Mouse (Mus musculus) layer of hippocampus, adult 18-20 months (tissue): Measurements from ENCODE around the gene Mkln1. TPM values are rescaled to one million over a fixed set of nuclear protein-coding genes. Genes with fewer than 3 reads are reported as not detected.
A peak's percentile ranks its signal among the peaks of the same experiment; 100 is the strongest.

Experiments used
- DNase-seq, 2 experiments: peaks; one replicate each; pipeline ENCODE4 v3.0.0; 2022; ENCODE audit warnings: low spot score in 2 of 2
- total RNA-seq, 2 experiments: library from RNA; stranded (reverse); gene quantifications; 2 replicates each; pipeline ENCODE4 v1.2.3; 2021

Mkln1 gene
- total RNA-seq, 2 experiments from 2014 or later: 162 to 165 TPM

DNA sequence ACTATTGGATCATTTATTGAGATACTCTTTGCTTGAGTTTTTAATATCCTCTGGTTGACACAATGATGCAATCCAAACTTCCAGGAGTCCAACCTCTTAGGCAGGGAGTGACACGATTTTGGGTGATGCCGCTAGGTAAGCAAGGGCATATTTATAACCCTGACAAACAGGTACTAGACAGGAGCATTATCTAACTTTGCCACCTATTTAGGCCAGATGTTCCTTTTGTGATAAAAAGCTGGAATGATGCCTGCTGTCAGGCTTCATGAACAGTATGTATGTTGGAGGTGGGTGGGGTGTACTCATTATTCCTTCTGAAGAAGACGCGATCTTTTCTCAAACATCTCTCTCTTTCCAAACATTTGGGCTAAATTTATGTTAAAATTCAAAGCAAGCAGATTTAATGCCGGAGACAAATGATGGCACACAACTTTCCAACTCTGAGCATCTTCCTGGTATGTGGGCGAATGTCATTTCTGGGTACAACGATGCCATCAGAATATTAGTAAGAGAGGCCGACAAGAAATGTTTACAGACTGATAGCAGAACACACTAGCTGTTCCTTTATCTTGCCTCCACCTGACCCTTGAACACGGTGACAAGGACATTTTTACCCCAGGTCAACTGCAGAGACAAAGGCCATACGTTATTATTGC is 632 bp upstream of the Mkln1 start:
- DNase-seq: peak in 1 of 2 experiments; percentile 45

DNA sequence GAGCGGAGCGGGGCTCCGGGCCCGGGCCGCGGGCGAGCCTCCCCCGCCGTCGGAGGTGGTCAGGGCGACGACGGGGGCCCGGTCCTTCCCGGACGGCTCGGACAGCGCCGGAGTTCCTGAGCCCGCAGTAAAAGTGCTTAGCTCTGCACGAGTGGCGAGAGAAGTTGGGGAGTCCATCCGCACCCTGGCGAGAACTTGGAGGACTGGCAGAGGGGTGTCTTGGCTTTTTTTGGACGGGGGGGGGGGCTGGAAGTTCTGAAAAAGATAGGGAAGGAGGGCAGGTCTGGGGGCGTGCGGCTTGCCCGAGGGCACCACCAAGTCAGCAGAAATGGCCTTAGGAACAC is 643 bp downstream of the Mkln1 start:
- DNase-seq: peak in 1 of 2 experiments; percentile 11

DNA sequence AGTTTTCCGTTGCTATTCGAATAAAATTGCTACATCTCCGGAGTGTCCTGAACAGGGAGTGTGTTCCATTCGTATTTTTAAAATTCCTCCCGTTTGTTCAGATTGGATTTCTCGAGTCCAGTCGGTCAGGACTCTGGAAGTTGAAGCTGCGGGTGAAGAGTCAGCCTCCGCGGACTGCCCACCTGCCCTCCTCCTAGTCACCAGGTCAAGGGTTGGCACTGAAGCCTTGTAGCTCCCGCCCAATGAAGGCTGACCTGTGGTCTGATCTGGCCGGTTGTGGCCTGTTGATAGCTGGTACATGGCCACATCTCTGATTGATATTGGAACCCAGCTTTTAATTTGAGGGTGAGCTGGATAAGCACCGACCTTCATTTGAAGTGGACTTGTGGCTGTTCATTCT is 1.0 kb downstream of the Mkln1 start:
- peak in 1 of 2 experiments; percentile 12 for DNase-seq

DNA sequence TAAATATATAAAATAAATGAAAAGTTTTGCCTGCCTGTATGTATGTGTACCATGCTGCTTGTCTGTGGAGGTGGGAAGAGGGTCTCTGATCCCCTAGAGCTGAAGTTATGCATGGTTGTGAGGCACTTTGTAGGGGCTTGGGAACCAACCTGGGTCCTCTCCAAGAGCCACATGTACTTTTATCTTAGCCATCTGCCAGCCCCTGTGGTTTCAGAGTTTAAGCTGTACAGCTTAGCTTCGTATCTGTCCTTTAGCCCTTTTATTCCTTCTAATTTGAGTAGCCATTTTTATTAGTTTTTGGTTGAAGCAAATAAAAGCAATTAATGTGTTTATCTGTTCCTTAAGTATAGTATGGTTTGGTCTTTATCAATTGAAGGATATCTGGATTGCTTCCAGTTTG is 12.5 kb downstream of the Mkln1 start:
- DNase-seq: no peak

DNA sequence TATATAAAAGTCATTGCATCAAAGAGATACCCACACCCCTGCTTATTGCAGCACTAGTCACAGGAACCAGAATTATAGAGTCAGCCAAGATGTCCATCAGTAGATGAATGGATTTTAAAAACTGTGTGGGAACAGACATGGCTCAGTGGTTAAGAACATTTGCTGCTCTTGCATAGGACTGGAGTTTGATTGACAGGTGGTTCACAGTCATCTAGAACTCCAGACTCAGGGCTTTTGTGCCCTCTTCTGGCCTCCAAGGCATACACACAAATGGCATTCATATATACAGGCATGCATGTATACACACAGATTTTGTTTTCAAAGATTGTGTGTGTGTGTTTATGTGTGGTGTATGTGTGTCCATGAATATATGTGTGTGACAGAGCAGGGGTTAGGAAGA is 14.0 kb downstream of the Mkln1 start:
- DNase-seq: peak in 1 of 2 experiments; percentile 37

DNA sequence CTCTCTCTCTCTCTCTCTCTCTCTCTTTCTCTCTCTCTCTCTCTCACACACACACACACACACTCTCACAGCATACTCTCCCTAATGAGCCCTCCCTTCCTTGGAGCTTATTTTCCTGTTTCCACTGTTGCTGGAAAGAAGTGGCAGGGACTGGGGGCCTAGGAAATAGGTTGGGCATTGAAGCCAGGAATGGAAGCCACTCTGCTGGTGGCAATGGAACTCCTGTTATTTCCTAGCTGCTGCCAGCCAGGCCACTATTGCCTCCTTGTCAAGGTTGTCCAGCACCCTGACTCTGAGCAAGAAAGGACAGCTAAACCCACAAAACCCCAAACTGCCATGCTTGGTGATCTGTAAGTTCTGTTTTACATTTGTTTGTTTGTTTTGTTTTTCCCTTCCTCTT is 15.0 kb downstream of the Mkln1 start:
- no peak for DNase-seq

DNA sequence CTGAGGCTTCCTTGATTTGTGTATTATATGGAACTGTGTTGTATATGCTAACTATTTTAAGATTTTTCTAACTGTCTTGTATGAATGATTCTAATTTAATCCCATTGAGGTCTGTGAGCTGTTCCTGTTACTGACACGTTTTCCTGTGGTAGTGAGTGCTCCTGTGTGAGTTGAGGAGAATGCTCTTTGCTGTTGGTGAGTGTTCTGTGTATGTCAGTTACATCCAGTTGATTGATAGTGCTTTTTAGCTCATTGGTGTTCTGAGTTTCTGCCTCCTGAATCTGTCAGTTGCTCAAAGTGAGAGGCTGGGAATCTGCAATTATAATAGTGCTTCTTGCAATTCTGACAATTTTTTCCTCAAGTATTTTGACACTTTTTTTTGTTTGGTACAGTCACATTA is 15.8 kb downstream of the Mkln1 start:
- no peak for DNase-seq

DNA sequence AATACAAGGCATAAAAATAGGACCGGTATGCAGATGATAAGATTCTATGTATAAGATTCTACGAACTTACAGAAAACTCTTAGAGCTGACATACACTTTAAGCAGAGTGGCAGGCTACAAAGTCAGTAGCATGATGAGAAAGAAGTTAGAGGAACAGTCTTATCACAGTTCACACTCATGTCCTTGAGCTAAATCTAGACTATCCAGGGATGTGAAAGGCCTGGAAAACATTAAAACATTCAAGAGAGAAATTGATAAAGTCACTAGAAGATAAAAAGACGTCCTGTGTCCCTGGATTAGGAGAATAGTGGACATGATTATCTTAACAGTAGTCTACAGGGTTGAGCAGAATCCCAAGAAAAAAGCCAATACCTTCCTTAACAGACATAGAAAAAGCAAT is 26.9 kb downstream of the Mkln1 start:
- DNase-seq: no peak

DNA sequence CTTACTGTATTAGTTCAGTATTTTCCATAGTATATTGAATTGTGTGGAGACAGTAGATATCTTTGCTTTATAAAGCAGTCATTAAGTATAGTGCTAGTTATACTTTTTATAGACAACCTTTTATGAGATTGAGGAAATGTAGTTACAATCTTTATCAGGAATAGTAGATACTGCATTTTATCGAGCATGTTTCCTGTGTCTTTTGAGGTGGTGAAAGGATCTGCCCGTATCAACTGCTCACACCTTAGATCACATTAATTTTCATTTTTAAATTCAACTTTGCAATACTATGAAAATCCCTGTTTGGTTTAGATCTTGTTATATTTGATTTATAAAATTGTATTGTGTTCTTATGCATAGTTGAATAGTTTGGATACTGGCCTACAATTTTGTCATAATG is 38.7 kb downstream of the Mkln1 start:
- DNase-seq: no peak

DNA sequence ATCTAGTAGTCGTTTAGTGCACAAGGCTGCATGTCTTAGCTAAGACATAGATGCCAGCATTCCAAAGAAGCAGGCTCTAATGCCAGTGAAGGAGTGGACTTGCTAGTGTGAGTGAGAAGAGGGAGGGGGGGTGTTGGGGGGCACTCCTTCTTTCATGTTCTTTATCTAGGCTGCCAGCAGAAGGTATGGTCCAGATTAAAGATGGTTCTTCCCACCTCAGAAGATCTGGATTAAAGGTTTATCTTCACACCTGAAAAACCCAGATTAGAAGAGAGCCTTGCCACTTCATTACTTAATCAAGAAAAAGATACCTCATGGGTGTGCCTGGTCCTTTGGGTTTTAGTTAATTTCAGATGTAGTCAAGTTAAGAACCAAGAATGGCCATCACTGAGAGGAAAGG is 46.7 kb downstream of the Mkln1 start:
- no peak for DNase-seq

DNA sequence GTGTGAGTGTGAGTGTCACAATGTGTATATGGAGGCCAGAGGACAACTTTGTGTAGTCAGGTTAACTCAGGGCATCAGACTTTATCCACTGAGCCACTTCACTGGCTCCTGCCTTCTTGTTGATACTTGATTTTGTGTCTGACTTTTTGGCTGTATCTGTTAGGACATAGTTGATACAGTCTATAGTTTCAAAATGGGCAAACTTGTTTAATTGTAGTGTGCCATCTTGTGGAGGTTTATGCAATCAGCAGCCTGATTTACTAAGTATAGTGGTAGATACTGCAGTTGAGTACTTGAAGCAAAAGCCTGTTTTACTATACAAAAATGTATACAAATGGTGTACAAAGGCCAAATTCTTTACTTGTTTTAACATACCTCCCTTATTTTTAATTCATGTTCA is 55.2 kb downstream of the Mkln1 start:
- peak in 1 of 2 experiments; percentile 72 for DNase-seq

DNA sequence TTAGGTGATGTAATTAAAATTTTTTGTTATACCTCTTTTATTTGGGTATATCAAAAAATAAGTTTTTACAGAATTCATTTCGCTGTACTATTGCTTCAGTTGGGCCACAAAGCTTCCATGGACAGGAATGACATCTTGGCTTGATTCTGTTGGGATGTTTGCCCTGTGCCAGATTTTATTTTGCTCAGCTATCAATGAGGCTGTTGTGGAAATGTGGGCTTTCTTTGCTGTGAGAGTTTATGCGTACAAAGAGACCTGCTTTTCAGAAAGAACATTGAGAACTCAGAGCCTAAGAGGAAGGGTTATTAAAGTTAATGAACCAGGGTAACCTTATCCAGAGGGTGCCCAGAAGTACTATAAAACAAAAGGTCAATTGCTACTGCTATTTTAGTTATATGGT is 56.8 kb downstream of the Mkln1 start:
- DNase-seq: peak in 1 of 2 experiments; percentile 61

DNA sequence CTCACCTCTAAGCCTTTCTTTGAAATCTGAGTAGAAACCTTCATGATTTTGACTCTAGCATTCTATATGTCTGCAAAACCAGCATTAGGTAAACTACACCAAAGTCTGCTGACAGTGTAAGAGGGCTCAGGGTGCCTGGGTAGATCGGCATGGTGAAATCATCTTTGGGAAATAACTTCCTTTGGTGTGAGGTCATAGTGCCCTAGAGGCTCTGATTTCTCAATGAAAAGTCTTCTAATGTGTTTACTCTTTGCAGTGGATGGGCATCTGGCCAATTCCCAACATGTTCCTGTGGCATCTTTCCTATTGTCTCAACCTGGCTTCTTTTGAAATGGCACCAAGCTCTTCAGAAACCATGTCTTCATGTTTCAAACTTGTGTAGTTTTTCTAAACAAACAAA is 58.5 kb downstream of the Mkln1 start:
- no peak for DNase-seq

DNA sequence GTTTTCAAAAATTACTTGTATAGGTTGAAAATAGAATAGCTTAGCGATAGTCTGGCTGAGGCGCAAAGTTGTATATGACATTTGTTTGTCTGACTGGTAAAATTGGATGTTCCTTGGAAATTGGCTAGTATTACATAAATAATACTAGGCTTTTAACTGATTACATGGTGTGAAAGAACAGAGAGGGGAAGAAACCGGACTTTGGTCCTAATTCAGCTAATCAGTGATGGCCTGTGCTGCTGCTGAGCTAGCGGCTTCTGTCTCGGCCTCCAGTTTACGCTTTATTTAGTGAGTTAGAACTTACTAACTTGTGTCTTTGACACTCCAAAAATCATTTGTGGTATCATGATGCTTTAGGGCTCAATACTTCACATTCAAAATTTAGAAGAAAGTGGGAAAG is 70.9 kb downstream of the Mkln1 start:
- DNase-seq: no peak

DNA sequence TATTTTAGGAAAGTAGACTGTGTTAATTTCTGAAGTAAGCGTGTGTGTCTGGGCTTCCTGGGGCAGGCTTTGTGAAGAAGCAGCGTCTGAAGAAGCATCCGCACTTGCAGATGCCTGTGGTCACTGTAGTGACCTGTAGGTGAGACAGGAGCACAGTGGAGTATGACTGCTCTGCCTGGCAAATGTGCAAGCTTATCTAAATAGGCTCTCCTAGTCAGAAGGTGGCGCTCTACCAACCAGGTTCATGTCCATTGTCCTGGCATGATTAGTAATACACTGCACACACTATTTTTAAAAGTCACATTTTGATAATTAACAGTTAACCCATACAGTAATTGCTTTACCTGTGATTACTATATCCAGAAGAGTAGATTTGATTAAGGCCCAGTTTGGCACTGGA is 79.7 kb downstream of the Mkln1 start:
- DNase-seq: no peak

DNA sequence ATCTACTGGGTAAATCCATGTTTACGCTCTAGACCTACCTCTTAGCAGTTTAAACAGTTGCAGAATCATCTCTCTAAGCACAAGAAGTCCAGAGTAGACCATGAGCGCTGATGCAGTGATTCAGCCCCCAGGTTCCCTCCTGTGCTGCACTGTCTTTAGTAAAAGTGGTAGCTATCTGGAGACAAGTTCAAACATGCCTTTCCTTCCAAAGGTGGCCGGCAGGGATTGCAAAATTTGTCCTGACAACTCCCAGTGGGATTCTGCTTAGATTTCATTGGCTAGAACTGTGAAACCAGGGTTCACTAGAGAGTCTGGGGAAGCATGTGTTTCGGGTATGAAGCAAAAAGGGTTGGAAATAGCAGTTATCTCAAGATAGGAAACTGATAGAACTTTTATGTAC is 81.5 kb downstream of the Mkln1 start:
- no peak for DNase-seq

DNA sequence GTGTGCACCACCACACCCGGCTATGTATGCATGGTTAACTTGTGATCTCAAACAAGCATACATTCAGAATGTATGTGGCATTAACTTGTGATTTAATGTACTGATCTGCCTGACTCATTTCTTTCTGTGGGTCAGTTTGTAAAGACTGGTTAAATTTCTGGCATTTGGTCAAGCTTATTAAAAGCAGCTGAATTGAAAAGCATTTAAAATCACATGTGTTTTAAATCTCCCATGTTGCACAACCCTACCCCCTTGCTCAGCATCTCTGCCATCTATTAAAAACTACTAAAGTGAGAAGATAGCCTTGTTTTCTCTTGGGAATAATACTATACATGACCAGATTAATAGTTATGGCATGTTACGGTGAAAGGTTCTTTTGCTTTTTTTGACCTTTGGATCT is 88.1 kb downstream of the Mkln1 start:
- DNase-seq: no peak

DNA sequence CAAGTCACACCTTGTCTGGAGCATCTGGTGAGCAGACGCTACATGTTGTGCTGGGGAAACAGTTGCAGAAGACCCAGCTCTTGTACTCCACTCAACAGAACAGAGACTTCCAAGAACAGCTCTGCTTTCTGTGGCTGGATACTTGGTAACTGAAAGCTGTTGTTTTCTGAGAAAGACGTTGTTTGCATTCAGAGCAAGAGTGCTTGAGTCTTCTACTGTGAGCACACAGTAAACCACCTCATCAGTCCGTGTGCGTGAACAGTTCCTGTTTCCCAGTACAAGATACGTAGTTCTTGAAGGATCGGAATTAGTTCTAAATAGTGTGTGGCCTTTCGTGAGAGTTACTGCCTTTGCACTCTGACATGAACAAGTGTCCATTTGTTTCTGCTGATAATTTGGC is 91.4 kb downstream of the Mkln1 start:
- DNase-seq: no peak

DNA sequence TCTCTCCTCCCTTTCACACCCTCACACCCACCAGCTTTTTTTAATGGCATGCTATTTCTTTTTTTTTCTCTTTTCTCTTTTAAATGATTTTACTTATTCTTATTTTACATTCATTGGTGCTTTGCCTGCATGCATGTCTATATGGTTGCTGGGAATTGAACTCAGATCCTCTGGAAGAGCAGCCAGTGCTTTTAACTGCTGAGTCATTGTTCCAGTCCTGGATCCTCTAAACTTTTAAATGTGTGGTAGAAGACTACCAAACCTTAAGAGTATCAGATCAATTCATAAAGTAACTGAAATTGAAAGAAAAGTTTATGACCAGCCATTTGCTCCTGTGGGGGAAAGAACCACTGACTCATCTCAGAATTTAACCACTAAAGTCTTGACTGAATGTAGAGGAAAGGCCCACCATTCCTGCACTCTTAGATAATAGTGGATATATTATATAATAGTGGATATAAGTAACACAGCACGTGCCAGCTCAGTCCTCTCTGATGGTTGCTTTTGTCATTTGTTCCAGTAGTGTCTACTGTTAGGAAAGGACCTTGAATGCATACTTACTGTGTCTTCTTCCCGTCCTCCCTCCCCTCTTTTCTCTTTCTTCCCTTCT is 96.7 kb downstream of the Mkln1 start:
- no peak for DNase-seq

DNA sequence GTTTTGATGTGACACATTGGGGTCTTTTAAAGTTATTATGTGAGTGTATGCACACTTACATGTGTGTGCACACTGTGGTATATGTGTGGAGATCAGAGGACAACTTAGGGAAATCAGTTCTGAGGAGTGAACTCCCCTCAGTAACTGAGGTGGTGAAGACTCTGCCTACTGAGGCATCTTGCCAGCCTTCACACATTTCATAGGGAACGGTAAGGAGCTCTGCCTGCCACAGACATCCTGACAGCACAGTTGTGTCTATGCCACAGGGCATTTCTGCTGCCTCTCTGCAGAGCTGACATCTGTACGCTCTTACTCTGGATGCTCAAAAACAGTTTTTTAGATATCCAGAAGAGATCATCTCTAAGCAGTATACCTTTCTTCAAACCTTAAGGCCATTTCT is 97.7 kb downstream of the Mkln1 start:
- DNase-seq: no peak

DNA sequence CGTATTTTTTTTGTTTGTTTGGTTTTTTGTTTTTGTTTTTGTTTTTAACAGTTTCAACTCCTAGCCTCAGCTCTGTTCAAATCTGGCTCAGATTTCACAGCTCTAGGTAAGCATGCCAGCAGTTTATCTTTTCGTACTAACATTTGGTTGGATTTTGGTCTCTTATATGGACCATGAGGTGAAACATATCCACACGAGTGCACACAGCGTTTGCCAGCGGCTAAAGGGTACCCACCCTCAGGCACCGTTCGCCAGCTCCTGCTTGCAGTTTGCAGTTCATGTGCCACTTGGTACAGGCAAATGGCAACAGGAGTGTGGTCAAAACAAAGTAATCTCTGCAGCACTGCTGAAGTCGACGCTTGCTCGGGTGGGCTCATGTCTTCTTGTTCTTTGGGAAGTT is 101.3 kb downstream of the Mkln1 start:
- DNase-seq: no peak

DNA sequence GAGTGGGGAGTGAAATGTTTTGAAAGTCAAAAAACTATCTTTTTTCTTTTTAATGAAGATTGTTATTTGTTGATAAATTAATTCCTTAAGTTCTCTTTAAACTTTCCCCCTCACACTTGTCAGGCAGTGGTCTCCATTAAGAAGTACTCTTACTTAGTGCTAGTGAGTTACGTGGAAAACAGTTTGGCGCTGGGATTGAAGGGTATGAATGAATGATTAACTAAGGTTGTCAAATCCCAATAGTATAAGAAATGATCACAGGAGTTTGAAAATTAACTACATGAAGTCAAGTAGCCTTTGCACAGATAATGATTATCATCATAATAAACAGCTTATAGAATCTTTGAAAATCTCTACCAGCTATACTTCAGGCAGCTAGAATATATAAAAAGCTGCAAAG is 101.7 kb downstream of the Mkln1 start:
- no peak for DNase-seq

DNA sequence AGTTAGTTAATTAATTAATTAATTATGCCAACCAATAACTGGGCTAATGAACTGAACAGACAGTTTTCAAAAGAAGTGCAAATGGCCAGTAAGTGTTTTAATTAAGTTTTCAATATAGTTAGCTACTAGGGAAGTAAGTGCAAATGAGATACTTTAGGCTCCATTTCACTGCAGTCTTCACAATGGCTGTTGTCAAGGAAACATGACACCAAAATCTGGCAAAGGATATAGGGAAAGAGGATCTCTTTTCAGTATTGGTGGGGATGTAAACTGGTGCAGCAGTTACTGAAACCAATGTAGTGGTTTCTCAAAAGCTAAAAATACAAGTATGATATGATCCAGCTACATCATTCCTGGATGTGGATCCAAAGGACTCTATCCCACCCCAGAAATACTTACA is 102.2 kb downstream of the Mkln1 start:
- DNase-seq: no peak

DNA sequence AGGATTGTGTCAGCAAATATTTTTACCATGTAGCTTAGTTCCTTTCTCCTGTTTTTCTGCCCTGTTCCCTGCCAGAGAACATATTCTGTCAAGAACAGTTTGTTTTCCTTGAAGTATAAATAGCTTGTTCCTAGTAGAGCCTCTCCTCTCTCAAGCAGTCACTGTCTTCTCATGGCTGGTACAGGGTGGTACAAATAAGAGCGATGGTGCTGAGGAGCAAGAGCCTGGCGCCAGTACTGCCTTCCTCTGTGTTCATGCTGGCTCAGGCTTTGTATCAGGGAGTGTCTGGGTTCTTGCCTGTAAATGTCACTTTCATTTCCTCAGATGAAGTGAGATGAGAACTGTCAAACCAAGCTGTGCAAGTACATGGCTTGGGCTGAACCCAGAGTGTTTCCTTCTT is 104.1 kb downstream of the Mkln1 start:
- peak; percentile 15 to 64 for DNase-seq
